Mouse (Mus musculus): ENCODE measurements around the gene Spon1. TPM values are rescaled to one million over a fixed set of nuclear protein-coding genes. Genes with fewer than 3 reads are reported as not detected.

The Spon1 gene
- polyA plus RNA-seq, 1 experiment from 2014 or later: 79.7 TPM

DNA sequence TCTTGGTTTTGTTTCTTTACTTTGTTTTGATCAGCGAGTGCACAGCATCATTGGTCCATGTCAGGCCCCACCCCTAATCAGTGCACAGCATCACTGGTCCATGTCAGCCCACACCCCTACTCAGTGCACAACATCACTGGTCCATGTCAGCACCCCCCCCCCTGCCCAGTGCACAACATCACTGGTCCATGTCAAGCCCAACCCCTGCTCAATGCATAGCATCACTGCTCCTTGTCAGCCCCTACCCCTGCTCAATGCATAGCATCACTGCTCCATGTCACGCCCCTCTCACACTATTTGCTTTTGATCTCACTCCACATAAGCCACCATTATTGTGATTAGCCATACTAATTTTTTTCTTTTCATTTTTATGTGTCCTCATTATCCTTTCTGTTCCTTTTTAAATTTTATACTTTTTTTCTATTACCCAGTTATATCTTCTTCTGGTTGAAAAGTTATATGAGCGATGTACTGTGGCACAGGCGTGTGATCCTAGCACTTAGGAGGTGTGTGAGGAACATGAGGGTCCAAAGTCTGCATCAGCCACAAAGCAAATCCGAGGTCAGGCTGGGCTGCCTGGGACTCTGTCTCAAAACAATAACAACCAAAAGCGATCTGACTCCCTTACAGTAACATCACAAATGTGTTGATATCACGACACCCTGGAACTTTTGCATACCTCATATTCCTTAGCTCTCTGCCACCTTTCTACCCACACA lies 128.3 kb downstream of the Spon1 start:
- H3K4me2 ChIP-seq: no peak overlapping the region
- H3K4me1 ChIP-seq (ENCODE audit: control insufficient read depth, insufficient read depth, low read length): no peaks in the 10 kb centered on the region
- no peak overlapping the region for H3K4me3 ChIP-seq (ENCODE audit: low read depth, low read length)
- no peaks in the 10 kb centered on the region for H3K9me3 ChIP-seq (replicated peaks; ENCODE audit: control insufficient read depth, low read length)
- H3K36me3 ChIP-seq (ENCODE audit: control insufficient read depth, insufficient read depth, low read length): peaks cover 8% of the 10 kb centered on the region
- 80% methylated on average over 7 of the region's 7 CpGs for WGBS (ENCODE audit: insufficient replicate concordance)
- no peak for ATAC-seq (replicated peaks; ENCODE audit: insufficient number of reproducible peaks, low FRiP score, low TSS enrichment)
- no peak overlapping the region for H3K9ac ChIP-seq (ENCODE audit: low read depth, low read length)
- no peaks in the 10 kb centered on the region for H3K27me3 ChIP-seq (ENCODE audit: control insufficient read depth, insufficient read depth, low read length)
- no peak overlapping the region for H3K27ac ChIP-seq (ENCODE audit: low read depth, low read length)

- Histone ChIP-seq H3K27me3 (ENCODE audit: control insufficient read depth, insufficient read depth, low read length) (no peaks in the 10 kb centered on the region), H3K4me3 (ENCODE audit: low read depth, low read length) (no peak overlapping the region), H3K9ac (ENCODE audit: low read depth, low read length) (no peak overlapping the region), H3K9me3 (replicated peaks; ENCODE audit: control insufficient read depth, low read length) (no peaks in the 10 kb centered on the region), H3K4me2 (no peak overlapping the region), H3K36me3 (ENCODE audit: control insufficient read depth, insufficient read depth, low read length) (peaks cover 8% of the 10 kb centered on the region), H3K4me1 (ENCODE audit: control insufficient read depth, insufficient read depth, low read length) (no peaks in the 10 kb centered on the region), H3K27ac (ENCODE audit: low read depth, low read length) (no peak overlapping the region)
- WGBS (ENCODE audit: insufficient replicate concordance): 50% methylated on average over 5 of the region's 5 CpGs
- ATAC-seq (replicated peaks; ENCODE audit: insufficient number of reproducible peaks, low FRiP score, low TSS enrichment): no peak
Measured at GRCm38 (mm10) chr7:113895266-113895665, 129.5 kb downstream of the Spon1 start.

- ATAC-seq (replicated peaks; ENCODE audit: insufficient number of reproducible peaks, low FRiP score, low TSS enrichment): no peak
- H3K4me2 ChIP-seq: no peak overlapping the region
- H3K4me1 ChIP-seq (ENCODE audit: control insufficient read depth, insufficient read depth, low read length): no peaks in the 10 kb centered on the region
- H3K27ac ChIP-seq (ENCODE audit: low read depth, low read length): no peak overlapping the region
- H3K9ac ChIP-seq (ENCODE audit: low read depth, low read length): no peak overlapping the region
- no peak overlapping the region for H3K4me3 ChIP-seq (ENCODE audit: low read depth, low read length)
- no peaks in the 10 kb centered on the region for H3K27me3 ChIP-seq (ENCODE audit: control insufficient read depth, insufficient read depth, low read length)
- no peaks in the 10 kb centered on the region for H3K9me3 ChIP-seq (replicated peaks; ENCODE audit: control insufficient read depth, low read length)
- peaks cover 2% of the 10 kb centered on the region; the same call in 1 of the 2 replicates for H3K36me3 ChIP-seq (ENCODE audit: control insufficient read depth, insufficient read depth, low read length)
Measured at GRCm38 (mm10) chr7:113898388-113898787, 132.6 kb downstream of the Spon1 start.

GRCm38 (mm10) chr7:113901511-113901910 lies 135.7 kb downstream of the Spon1 start:
- H3K4me2 ChIP-seq: no peak overlapping the region
- no peak for ATAC-seq (replicated peaks; ENCODE audit: insufficient number of reproducible peaks, low FRiP score, low TSS enrichment)
- H3K27ac ChIP-seq (ENCODE audit: low read depth, low read length): no peak overlapping the region
- H3K27me3 ChIP-seq (ENCODE audit: control insufficient read depth, insufficient read depth, low read length): no peaks in the 10 kb centered on the region
- no peaks in the 10 kb centered on the region for H3K9me3 ChIP-seq (replicated peaks; ENCODE audit: control insufficient read depth, low read length)
- H3K9ac ChIP-seq (ENCODE audit: low read depth, low read length): no peak overlapping the region
- WGBS (ENCODE audit: insufficient replicate concordance): 79% methylated on average over 2 of the region's 2 CpGs
- H3K4me3 ChIP-seq (ENCODE audit: low read depth, low read length): no peak overlapping the region
- H3K4me1 ChIP-seq (ENCODE audit: control insufficient read depth, insufficient read depth, low read length): no peaks in the 10 kb centered on the region
- H3K36me3 ChIP-seq (ENCODE audit: control insufficient read depth, insufficient read depth, low read length): peaks cover 2% of the 10 kb centered on the region; the same call in 1 of the 2 replicates

DNA sequence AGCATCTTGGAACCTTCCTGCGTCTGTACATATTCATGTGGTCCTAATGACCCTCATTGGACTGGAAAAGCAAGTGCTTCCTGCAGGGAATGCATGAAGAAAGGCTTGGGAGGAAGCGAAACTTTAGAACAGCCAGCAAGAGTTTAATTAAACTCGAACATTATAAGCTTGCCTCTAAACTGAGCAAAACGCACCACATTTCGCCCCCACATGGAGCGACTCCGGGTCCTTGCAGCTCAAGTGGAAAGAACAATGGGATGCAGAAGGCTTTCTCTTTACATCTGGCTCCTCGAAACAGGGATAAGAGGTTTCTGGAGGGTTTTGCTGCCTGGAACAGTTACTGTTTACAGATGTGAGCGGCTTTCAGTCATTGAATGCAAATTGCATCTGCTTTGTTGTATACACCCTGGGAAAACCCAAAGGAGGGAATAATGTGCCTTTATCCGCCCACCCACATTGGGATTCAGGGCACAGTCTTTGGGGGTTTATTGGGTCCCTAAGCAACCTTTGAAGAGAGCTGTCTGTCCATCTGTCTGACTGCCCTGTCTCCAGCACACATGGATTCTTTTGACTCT lies 136.2 kb downstream of the Spon1 start:
- Histone ChIP-seq H3K9ac (ENCODE audit: low read depth, low read length) (no peak overlapping the region), H3K27me3 (ENCODE audit: control insufficient read depth, insufficient read depth, low read length) (no peaks in the 10 kb centered on the region), H3K4me3 (ENCODE audit: low read depth, low read length) (no peak overlapping the region), H3K36me3 (ENCODE audit: control insufficient read depth, insufficient read depth, low read length) (peaks cover 2% of the 10 kb centered on the region; the same call in 1 of the 2 replicates), H3K9me3 (replicated peaks; ENCODE audit: control insufficient read depth, low read length) (no peaks in the 10 kb centered on the region), H3K4me1 (ENCODE audit: control insufficient read depth, insufficient read depth, low read length) (no peaks in the 10 kb centered on the region), H3K27ac (ENCODE audit: low read depth, low read length) (no peak overlapping the region), H3K4me2 (no peak overlapping the region)
- 69% methylated on average over 10 of the region's 10 CpGs for WGBS (ENCODE audit: insufficient replicate concordance)
- ATAC-seq (replicated peaks; ENCODE audit: insufficient number of reproducible peaks, low FRiP score, low TSS enrichment): no peak

DNA sequence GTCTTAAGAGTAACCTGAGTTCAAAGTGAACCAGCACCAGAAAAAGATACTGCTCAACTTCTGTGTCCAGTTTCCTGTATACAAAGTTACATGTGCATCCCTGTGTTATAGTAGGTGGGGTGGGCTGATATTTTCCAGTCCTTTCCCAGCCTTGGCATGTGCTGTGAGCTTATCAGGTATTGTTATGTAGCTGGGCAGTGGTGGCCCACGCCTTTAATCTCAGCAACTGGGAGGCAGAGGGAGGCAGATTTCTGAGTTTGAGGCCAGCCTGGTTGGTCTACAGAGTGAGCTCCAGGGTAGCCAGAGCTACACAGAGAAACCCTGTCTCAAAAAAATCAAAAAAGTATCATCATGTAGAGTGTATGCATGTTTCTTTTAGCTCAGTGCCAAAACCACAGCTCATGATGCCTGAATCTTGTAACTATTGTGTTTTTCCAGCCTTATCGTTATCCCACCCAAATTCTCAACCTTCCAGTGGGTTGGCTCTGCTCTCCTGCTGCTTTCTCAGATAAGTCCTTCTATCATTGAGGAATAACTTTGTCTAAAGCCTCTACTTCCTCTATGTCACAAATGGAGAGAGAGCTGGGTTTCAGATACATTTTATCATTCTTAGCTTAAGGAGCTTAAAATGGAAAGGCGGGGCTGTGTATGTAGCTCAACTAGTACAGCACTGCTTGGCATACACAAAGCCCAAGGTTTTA lies 137.5 kb downstream of the Spon1 start:
- H3K36me3 ChIP-seq (ENCODE audit: control insufficient read depth, insufficient read depth, low read length): no peaks in the 10 kb centered on the region
- no peak overlapping the region for H3K27ac ChIP-seq (ENCODE audit: low read depth, low read length)
- no peak overlapping the region for H3K4me3 ChIP-seq (ENCODE audit: low read depth, low read length)
- no peak overlapping the region for H3K9ac ChIP-seq (ENCODE audit: low read depth, low read length)
- H3K4me2 ChIP-seq: no peak overlapping the region
- H3K27me3 ChIP-seq (ENCODE audit: control insufficient read depth, insufficient read depth, low read length): no peaks in the 10 kb centered on the region
- H3K9me3 ChIP-seq (replicated peaks; ENCODE audit: control insufficient read depth, low read length): no peaks in the 10 kb centered on the region
- WGBS (ENCODE audit: insufficient replicate concordance): 49% methylated on average over 3 of the region's 3 CpGs
- no peaks in the 10 kb centered on the region for H3K4me1 ChIP-seq (ENCODE audit: control insufficient read depth, insufficient read depth, low read length)
- no peak for ATAC-seq (replicated peaks; ENCODE audit: insufficient number of reproducible peaks, low FRiP score, low TSS enrichment)

GRCm38 (mm10) chr7:113903939-113904338 lies 138.1 kb downstream of the Spon1 start:
- 91% methylated on average over 5 of the region's 5 CpGs for WGBS (ENCODE audit: insufficient replicate concordance)
- Histone ChIP-seq H3K9me3 (replicated peaks; ENCODE audit: control insufficient read depth, low read length) (no peaks in the 10 kb centered on the region), H3K4me2 (no peak overlapping the region), H3K27me3 (ENCODE audit: control insufficient read depth, insufficient read depth, low read length) (no peaks in the 10 kb centered on the region), H3K9ac (ENCODE audit: low read depth, low read length) (no peak overlapping the region), H3K4me3 (ENCODE audit: low read depth, low read length) (no peak overlapping the region), H3K4me1 (ENCODE audit: control insufficient read depth, insufficient read depth, low read length) (no peaks in the 10 kb centered on the region), H3K27ac (ENCODE audit: low read depth, low read length) (no peak overlapping the region), H3K36me3 (ENCODE audit: control insufficient read depth, insufficient read depth, low read length) (no peaks in the 10 kb centered on the region)
- ATAC-seq (replicated peaks; ENCODE audit: insufficient number of reproducible peaks, low FRiP score, low TSS enrichment): no peak

GRCm38 (mm10) chr7:113904348-113904895 lies 138.6 kb downstream of the Spon1 start:
- Histone ChIP-seq H3K27me3 (ENCODE audit: control insufficient read depth, insufficient read depth, low read length) (no peaks in the 10 kb centered on the region), H3K4me1 (ENCODE audit: control insufficient read depth, insufficient read depth, low read length) (no peaks in the 10 kb centered on the region), H3K4me3 (ENCODE audit: low read depth, low read length) (no peak overlapping the region), H3K9ac (ENCODE audit: low read depth, low read length) (no peak overlapping the region), H3K9me3 (replicated peaks; ENCODE audit: control insufficient read depth, low read length) (no peaks in the 10 kb centered on the region), H3K36me3 (ENCODE audit: control insufficient read depth, insufficient read depth, low read length) (no peaks in the 10 kb centered on the region), H3K27ac (ENCODE audit: low read depth, low read length) (no peak overlapping the region), H3K4me2 (no peak overlapping the region)
- WGBS (ENCODE audit: insufficient replicate concordance): 87% methylated on average over 7 of the region's 7 CpGs
- no peak for ATAC-seq (replicated peaks; ENCODE audit: insufficient number of reproducible peaks, low FRiP score, low TSS enrichment)
